Mouse (Mus musculus) R1 (cell line): Measurements from ENCODE around the gene Gm20696.
A peak's percentile ranks its signal among the peaks of the same experiment; 100 is the strongest.

Experiments
- DNase-seq: peaks from one replicate; pipeline ENCODE4 v3.0.0-alpha.2; 2018; ENCODE audit warnings: low read depth, low spot score

Gene Gm20696

DNA sequence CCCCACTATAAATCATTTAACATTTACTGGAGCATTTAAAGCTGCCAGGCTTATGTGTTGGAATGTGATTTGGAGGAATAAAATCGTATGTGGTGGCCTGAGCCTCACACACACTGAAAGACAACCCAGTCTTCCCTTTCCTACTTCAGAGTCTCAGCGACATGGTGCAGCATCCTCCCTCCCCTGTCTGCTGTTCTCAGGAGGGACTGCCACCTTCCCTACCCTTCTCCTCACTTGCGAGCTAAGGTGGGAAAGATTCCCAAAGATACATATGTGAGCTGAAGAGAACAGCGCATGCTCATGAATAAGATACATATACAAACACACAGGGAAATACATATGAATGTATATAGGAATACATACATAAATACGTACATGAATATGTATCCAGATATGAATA is 333.5 kb downstream of the Gm20696 start:
- DNase-seq = no peak

DNA sequence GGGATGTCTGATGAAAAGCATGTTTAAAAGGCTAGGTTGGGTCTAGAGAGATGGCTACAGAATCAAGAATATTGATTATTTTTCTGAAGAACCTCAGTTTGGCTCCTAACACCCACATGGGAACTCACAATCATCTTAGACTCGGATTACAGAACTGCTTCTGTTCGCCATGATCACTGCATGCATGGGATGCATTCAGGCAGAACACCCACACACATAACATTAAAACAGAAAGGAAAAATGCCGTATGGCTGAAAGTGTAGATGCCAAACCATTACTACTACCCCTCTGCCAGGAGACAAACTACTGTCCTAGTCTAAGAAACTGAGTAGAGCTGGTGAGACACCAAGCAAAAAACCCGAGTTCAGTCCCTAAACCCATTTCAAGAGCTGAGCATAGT is 336.4 kb downstream of the Gm20696 start:
- DNase-seq = no peak

DNA sequence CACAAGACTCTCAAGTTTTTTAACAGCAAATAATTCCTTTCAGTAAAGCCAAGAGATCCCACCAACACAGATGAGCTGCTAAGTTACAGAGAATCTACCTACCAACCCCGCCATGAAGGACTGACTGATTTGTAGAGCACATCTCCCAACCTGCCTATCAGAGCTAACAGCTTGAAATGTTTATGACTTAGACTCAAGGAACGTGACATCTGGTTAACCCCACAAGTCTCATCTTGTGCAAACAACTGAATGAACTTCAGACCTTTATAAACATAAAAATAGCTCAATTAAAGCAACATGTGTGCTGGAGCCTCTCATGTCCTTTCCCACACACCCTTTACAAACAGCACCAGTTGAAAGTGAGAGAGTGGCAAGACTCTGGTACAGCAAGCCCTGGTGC is 338.0 kb downstream of the Gm20696 start:
- no peak for DNase-seq

DNA sequence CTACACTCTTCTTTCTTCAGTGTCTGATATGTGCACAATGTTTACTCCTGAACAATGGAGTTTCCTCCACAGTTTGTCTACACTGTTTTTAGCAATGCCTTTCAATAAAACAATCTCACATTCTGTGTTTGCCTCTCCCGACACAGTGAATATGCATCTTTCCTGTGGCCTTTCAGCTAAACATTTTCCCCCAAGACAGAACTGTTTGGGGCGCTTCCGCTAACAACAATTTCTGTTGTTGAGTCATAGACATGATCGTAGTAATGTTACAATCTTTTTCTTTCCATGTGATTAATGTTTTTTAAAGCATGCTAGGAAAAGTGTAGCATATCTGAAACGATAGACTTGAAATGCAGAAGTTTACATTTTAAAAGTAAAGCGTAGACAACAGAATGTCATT is 338.5 kb downstream of the Gm20696 start:
- DNase-seq = no peak

DNA sequence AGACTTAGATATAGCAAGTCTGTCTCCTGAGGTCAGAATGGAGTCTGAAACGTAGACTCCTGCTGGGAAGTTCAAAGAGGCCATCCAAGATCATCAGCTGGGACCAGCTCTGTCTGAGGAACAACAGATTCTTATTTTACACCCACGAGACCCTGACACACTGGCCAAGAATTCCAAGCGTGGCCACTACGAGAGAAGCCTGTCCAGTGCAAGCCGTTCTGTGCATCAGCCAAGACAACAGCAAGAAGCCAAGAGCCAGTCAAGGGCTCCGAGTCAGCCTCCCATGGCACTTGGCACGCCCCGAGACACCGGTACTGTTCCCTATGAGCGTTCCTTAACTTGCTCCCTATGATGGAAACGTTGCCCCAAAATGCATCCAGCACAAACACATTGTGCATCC is 338.9 kb downstream of the Gm20696 start:
- no peak for DNase-seq

DNA sequence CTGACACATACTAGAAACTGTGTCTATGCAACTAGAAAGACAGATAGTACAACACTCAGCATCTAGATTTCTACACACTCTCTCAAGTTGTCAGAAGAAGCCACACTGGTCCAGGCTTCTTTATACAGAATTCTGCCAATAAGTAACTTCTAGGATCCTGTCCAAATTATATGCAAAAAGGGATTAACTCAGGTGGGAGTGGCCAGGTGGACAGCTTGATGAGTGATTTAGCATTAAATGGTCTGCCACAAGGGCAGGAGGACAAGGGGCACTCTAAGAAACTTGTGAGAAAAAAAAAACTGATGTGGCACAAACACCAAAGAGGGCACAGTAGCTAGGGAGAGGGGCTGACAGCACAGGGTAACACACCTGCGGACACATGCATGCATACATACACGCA is 340.7 kb downstream of the Gm20696 start:
- DNase-seq = no peak

DNA sequence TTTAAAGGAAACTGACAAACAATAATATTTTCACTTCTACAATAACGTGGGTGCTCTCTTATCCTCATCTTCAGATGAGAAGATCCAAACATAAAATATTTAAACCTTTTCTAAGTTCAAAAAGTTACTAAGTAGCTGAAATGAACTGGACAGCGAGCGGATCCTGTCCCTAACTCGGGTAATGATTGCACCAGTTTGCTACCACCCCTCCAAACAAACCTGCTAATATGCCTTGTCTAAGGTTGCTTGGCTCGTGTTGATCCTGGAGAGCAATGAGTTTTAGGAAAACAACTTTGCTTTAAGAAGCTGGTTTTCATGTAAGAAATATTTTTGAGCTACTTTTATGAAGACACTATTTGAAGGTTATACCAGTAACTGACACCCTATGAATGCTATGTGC is 341.1 kb downstream of the Gm20696 start:
- no peak for DNase-seq

DNA sequence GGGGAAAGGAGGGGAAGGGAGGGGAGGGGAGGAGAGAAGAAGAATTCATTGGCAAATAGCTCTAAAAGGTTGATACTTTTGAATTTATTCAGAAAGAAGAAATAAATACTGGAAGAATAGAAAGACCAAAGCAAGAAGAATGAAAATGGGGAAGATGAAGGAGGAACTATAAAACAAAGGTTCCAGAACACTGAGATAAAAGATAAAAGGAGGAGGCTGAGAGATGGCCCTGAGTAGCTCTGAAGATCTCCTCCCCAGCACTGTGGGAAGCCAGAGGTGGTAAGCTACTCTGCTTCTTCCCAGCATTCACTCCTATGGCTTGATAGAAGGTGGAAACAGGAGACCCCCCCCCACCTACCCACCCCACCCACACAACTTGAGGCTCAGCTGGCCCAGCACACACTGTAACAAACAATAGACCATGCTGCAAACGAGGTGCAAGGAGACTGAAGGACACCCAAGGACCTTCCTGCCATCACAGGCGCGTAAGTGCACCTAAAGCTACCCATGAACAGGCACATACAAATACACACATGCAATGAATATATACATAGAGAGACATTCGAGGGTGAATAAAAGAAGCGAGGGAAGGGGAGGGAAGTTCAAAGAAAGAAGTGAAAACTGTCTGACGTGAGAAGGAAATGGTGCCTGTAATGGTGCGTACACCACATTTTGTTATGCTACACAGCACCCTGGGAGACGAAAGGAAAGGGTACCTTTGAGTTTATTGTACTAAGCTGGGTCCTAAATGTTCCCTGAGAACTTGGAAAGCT is 344.3 kb downstream of the Gm20696 start:
- DNase-seq = no peak

DNA sequence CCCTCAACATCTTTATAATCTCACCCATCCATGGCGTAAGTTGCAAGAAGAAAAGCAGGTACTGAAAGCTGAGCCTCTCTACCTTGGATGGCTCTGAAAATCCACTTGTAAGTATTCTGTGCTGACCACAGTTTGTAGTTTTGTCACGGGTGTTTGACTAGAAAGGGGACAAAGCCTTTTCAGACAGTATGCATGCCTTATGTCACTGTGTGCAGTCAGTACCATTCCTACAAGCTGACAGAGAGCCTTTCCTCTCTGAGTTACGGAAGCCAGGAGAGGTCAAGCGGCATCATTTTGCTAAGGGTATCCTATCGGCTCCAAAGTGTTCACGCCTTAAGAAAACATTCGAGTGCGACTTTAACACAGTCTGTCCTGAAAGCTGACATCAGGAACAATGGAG is 346.2 kb downstream of the Gm20696 start:
- no peak for DNase-seq

DNA sequence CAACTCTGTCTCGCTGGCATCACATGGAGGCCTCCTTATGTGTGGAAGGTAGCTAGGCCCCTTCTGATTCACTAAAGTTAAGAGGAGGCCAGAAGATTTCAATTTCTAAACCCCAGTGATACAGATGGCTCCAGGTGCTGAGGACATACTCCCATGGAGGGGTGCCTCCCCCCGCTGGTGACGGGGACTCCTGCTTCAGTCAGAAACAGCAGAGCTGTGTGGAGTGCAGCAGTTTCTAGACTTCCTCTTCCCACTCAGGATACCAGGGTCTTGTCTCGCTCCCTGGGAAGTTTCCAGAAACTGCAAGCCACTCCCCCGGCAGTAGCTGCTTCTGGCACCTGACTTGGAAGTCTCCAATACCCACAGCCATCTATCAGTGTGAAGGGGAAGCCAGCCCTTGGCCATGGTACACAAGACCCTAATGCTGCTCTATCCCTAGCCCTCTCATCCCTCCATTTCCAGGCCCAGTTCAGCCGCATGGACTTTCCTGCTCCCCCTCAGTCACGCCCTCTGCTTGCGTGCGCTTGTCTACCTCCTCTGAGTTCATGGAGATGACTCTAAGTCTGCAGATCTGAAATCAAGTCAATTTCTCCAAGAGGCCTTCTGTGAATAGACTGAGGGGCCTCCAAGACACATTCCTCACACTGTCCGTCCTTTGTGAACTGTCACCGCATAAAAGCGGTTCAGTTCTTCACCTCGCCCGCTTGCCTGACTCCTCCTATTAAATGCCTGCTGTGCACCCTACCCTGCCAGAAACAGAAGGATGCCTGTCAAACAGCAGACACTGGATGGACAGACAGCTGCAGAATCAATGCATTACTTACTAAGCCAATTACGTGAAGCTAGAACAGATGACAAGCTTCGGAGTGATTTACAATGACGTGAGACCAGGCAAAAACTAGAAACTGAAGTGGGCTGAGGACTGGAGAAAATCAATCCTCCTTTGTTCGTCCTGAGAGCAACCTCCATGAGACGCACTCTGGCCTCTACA is 346.9 kb downstream of the Gm20696 start:
- DNase-seq = peak; percentile 26

DNA sequence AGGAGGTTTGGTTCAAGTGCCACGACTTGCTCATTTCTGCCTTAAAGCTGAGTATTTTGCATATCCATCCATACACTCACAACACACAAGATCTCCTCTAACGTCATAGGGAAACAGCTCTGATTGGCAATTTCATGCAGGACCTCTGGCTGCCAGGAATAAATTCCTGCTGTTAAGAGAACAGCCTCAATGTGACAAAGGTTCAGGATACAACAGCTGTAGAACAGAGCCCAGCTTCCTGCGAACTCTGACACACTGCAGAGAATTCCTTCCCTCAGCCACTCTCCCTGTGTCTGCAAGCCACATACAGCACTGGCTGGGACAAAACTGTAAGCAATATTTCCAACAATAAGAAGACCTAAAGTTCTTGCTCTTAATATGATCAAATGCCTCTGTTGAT is 351.9 kb downstream of the Gm20696 start:
- no peak for DNase-seq

DNA sequence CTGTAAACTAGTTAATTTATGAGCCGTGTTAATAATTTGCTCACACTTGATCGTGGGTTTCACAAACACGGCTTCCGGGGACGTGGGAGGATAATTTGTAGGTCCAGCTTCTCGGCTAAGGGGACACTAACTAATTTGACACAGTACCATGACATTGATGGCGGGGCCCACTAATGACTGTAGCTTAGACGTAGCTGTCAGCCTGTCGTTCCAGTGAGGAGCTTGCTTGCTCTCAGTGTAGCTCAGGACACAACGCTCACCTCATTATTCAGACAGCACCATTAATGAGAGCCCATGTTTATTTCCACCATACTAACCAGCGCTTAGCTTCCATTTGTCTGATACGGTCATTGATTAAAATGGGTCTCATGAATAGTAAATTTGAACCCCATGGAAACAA is 356.1 kb downstream of the Gm20696 start:
- DNase-seq = no peak

DNA sequence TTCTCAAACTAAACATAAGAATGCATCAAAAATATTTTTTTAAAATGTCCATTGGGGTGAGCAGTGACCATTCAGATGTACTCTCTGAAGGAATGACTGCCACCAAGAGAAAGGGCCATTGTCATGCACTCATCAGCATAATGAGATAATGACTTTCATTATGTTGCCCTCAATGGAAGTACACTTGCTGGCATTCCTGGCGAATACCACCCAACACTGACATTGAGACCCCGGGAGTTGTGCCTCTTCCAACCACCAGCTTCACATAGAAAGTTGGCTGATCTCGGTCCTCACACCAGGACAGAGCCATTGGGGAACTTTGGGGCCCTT is 356.5 kb downstream of the Gm20696 start:
- peak; percentile 30 for DNase-seq

DNA sequence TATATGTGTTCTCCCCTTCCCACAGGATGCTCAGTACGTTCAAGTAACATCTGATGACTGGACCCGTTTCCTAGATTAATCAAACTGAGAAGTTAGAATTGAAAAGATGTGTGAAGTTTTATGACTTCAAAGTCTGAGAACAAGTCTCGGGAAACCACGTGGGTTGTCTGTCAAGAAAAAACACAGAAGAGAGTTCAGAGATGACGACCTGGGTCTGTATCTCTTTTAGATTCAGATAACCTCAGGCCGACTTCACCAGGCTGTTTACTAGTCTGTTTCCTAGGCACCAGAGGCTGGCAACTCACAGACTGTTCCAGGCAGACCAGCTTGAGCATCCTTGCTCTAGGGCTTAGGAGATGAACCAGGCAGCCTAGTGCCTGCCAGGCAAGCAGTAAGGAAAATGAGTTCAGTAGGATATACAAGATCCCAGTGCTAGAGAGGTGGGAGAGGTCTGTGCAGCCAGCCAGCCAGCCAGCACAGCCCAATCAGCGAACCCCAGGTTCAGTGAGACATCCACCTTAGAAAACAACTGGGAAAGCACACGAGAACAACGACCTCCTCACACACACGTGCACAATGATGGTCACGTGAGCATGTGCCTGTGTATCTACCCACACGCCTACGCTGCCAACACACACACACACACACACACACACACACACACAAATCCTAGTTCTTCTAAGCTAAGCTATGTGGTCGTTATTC is 357.0 kb downstream of the Gm20696 start:
- DNase-seq = peak; percentile 26

DNA sequence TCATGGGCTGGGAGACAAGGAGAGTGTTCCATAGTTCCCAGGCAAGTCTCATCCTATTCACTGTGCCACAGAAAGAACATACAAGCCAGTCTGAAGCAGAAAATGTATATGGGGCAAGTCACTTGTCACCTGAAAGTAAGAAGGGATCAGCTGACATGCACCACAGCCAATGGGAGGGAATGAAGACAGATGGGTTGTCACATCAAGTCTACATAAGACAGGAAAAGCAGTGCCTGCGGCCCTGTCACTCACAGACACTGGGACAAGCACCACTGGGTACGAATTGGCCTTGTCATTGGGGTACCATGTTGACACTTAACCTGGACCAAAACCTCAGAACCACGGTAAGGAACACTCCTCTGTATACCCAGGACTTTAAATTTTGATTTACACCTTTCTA is 360.8 kb downstream of the Gm20696 start:
- DNase-seq = no peak

DNA sequence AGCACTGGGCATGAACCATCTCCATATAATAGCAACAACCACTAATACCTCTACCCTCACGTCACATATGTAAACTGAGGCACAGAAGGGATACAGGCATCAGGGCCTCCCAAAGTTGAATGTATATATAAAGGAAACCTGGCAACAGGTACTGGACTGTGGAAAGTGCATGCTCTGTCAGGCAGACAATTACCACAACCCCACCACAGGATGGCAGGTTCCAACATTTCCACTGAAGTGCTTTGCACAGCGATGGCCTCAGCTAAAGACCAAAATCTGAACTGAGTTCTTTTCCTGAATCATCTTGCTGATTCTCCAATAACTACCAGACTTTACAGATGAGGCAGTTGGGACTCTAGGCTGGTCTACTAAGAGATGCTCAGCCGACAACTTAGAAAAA is 361.4 kb downstream of the Gm20696 start:
- DNase-seq = no peak

DNA sequence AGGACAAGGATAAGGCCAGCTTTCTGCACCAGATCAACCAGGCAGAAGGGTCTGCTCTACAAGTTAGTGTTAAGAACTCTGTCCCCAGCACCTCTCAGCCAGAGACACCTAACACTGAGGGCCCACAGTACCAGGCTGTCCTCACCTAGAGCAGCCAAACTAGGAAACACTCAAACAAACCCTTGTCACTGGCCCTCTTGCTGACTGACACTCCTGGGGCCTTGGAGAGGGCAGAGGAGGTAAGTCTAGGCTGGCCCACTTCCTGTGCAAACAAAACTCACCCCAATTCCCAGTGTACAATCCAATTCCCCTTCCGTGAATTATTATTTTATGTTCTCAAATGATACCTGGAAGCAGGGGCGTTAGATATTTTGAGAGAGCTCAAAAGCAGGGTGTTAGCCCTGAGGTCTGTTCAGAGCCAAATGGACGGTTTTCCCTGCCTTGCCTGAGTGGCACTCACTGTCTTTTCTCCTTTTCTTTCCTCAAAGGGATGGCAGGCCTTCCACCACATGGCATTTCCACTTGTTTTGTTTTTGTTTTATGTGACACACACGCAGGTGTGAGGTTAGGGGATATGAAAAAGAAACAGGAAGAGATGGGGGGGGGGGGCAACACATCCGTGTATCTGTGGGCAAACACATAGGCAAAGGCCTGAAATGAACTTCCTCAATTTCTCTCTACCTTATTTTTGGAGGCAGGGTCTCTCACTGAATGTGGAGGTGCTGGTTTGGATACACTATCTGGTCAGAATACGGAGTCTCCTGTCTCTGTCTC is 363.7 kb downstream of the Gm20696 start:
- no peak for DNase-seq

DNA sequence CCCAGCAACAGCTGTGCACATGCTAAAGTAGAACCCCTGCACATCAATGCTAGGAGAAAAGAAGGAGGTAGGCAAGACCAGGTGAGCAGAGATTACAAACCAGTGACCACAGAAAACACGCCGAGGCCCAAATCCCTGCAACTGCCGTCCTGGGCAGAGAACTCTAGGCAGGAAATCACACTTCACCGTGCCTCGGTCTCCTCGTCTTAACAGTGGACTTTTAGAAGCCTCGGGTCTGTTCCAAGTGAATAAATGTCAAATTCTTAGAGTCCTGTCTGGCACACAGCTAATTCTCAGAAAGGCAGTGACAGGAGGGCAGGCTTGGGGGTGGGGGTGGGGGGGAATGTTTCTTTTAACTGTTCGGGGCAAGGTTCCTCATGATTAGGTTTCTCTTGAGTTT is 364.7 kb downstream of the Gm20696 start:
- no peak for DNase-seq

DNA sequence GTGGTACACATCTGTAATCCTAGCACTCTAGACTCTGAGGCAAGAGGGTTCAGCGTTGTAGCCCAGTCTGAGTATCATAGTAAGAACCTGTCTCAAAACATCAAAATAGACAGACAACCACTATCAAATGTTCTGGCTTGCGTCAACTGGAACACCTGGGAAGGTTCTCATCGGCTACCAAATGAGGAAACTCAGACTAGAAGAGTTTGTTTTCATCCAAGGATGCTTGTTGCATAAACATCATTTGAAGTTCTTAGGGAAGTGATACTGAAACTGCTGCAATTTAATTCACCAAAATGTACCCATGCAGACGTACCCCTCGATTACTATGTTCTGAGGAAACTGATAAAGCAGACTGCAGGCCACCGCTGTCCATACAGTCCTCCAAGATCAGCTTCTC is 366.4 kb downstream of the Gm20696 start:
- no peak for DNase-seq

DNA sequence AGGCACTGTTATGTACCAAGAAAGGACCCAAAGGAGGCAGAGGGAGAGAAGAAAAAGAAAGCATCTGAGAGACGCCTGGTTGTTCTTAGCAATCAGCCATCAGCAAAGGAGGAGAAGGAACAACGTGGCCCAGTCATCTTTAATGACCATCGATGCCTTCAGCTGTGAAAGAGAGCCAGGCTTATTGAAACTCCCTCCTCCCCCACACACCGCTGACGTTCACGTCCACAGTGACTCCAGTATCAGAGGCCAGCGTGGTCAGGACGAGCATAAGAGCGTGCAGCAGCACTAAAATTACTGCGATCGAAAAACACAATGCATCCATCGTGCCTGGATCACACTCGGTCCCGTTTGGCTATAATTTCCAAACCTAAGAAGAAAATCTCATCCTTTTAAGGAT is 367.4 kb downstream of the Gm20696 start:
- no peak for DNase-seq

DNA sequence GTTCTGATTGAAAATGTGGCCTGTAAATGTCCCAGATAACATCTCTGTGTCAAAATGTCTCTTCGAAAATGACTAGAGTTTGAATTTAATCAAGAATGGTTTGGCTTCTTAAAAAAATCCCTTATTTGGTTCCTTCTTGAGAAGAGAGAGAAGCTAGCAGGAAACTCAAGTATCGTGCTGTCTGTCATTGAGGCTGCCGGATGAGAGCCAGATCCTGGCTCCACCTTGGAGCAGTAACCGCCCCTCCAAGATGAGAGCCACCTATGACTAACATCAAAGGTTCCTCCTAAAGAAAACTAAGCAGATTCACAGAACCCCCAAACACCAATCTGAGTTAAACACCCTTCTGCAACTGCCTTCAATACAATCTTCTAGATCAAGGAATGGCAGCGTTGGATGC is 369.1 kb downstream of the Gm20696 start:
- DNase-seq = no peak

DNA sequence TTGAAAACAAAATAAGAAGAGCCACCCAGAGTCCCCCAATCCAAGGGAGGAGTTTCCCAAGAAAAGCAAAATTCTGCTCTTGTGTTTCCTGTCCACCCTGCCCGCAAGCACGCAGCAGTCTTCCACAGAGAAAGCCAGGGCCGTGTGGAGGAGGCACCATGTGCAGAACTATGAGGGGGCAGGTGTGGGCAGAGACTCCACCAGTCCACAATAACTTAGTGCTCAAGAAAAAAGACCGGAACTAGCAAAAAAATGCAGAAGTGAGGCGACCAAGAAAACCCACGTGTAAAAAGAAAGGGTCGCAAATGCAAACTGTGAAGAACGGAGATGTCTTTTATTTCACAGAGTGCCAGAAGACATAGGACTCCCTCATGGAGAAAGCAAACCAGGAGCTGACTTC is 371.1 kb downstream of the Gm20696 start:
- DNase-seq = no peak
